Mouse (Mus musculus) spleen, embryonic (tissue): ENCODE measurements around the gene 9130008F23Rik.

Source experiments
- CTCF ChIA-PET: fragments of 350-600 bp; sonication (Branson Sonifier 250); formaldehyde crosslinking; loops from one replicate; lab custom pipeline; 2022; lab: Charles Lee

9130008F23Rik gene

DNA sequence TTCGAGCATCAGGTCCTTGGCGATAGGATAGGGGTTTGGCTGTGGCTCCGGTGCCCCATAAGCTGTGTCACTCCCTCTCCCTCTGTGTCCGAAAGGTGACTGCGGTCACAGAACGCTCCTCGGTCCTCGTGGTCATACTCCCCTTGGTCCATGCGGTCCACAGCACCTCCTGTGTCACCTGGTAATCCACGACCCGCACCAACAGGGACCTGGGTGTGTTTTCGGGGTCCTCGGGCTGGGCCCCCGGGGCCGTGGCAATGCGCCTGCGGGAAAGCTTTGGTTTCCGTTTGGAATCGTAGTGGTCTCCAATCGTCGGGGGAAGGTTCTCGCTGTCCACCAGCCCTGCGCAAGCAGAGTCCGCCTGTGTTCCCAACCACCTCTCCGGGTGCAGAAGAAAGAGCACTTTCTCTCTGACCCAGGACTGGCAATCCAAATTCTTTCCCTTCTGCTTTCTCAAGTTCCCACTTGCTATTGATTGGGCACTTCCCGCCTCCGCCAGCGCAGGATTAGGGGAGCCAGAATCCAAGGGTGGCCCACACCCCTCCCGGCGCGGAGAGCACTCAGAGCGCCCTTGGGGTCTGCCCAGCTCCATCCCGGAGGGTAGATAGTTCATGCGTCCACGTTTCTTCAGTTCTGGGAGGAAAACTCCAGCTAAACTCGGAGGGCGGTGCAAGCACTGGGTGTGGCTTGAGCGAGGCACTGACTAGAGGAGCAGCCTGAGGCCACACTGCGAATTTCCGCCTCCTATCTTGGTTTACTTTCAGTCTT lies at the start of gene 9130008F23Rik:
9130008F23Rik (minus strand) TSS at position 636 of the 768 bp plus-strand sequence.
- CTCF ChIA-PET, result no interaction called here

GRCm38 (mm10) chr17:40915499-40915898 lies 35.1 kb upstream of the 9130008F23Rik start:
- CTCF ChIA-PET, result interaction anchor here (0.6 kb wide), 1 partner anchor 528 kb away, joined by 3 read pairs; no protein-coding TSS in a partner anchor

DNA sequence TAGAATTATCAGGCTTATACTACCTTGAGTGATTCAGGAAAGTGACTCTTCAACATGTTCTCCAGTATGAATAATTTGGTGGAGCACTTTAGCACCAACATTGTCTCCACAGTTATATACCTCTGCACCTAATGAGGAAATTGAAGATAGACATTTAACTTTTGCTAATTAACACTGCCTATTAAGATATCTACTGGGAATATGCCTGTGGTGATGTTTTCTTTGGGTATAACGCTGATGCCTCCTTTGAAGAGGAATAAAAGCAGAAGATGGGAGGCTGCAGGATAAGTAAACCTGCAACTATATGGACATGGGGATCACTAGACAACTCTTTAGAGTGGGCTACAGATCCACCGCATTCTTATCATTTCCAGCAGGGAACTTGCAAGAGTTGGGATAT lies 33.9 kb upstream of the 9130008F23Rik start, which contains the start of gene Glyatl3:
Glyatl3 (minus strand) TSS at position 101 of the 400 bp plus-strand sequence.
- CTCF ChIA-PET, result no interaction called here

- CTCF ChIA-PET, result no interaction called here
Observed at GRCm38 (mm10) chr17:40904721-40905154, 24.4 kb upstream of the 9130008F23Rik start.

GRCm38 (mm10) chr17:40904056-40904597 lies 23.8 kb upstream of the 9130008F23Rik start:
- CTCF ChIA-PET, result no interaction called here

- CTCF ChIA-PET, result no interaction called here
Observed at GRCm38 (mm10) chr17:40903345-40903744, 23.0 kb upstream of the 9130008F23Rik start.

GRCm38 (mm10) chr17:40899783-40900363 lies 19.5 kb upstream of the 9130008F23Rik start:
- CTCF ChIA-PET, result no interaction called here

DNA sequence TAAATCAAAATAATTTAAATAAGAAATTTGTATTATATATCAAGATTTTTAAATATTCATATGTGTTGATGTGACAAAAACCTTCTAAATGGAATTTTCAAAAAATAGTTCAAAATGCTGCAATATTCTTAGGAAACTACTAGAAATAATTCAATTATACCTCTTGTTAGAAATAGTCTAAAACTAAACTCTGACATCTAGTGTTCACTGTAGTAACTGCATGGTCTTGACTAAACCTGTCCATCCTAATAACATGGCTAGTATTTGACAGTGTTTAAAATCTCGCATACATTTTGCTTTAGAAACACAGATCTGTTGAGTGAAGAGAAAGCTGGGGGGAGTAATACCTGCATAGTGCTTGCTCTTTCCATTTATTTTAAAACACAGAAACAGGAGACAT lies 16.5 kb upstream of the 9130008F23Rik start:
- CTCF ChIA-PET, result no interaction called here

- CTCF ChIA-PET, result no interaction called here
Observed at GRCm38 (mm10) chr17:40887849-40888536, 7.6 kb upstream of the 9130008F23Rik start.

GRCm38 (mm10) chr17:40885155-40885554 lies 4.8 kb upstream of the 9130008F23Rik start:
- CTCF ChIA-PET, result no interaction called here

DNA sequence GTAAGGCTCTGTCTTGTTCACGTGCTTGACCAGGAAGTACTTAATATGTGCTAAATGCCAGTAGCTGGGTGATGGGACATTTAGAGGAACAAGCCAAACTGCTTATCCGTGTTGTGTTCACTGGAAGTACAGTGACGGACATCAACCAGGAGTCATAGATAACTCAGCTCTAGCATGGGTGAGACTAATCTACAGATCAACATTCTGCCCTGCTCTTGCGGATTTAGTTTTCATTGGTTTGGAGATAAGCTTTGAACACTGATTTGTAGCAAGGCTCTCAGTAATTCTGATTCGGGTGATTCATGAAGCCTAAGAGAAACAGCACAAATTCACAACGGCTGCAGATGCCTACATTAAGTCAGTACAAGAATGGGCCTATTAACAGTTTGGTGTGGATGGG lies 1.8 kb upstream of the 9130008F23Rik start:
- CTCF ChIA-PET, result no interaction called here

- CTCF ChIA-PET, result no interaction called here
Observed at GRCm38 (mm10) chr17:40879528-40879923, 833 bp downstream of the 9130008F23Rik start.

DNA sequence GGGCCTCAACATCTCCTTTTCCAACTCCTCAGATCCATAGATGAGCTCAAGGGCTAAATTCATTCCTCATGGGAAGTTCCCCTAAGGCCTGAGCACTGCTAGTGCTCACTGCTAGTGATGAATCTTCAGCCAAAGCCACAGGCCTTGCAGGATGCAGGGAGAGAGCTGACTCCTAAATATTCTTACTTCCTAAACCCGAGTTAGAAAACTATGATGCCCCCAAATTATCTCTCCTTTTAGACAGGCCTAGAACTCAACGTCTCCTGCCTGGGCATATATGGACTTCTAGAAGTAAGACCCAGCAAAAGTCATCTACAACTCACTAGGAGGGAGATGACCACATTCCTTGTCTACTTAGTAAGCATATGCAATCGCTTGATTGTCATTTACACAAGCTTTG lies 2.6 kb downstream of the 9130008F23Rik start:
- CTCF ChIA-PET, result interaction anchor here (0.5 kb wide), 1 partner anchor 17 kb away, joined by 3 read pairs; no protein-coding TSS in a partner anchor

DNA sequence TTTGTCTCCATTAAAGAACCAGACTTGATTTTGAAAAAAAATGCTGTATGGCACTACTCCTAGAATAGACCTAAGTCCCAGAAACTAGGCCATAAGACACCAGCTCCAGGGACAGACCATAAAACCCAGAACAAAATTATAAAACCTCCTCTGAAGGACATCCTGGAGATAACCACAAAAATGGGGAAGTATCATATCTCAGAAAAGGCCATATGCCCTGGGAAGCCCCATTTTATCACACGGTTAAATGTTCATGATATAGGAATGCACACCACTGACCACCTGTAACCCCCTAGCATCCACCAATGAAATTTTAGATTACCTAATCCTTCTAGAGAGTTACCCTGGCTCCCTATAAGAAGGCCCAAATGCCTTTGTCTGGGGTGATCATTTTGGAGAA lies 4.8 kb downstream of the 9130008F23Rik start:
- CTCF ChIA-PET, result no interaction called here

- CTCF ChIA-PET, result no interaction called here
Observed at GRCm38 (mm10) chr17:40874701-40875100, 5.7 kb downstream of the 9130008F23Rik start.

GRCm38 (mm10) chr17:40873582-40874011 lies 6.8 kb downstream of the 9130008F23Rik start:
- CTCF ChIA-PET, result no interaction called here

- CTCF ChIA-PET, result no interaction called here
Observed at GRCm38 (mm10) chr17:40872626-40873025, 7.7 kb downstream of the 9130008F23Rik start.

DNA sequence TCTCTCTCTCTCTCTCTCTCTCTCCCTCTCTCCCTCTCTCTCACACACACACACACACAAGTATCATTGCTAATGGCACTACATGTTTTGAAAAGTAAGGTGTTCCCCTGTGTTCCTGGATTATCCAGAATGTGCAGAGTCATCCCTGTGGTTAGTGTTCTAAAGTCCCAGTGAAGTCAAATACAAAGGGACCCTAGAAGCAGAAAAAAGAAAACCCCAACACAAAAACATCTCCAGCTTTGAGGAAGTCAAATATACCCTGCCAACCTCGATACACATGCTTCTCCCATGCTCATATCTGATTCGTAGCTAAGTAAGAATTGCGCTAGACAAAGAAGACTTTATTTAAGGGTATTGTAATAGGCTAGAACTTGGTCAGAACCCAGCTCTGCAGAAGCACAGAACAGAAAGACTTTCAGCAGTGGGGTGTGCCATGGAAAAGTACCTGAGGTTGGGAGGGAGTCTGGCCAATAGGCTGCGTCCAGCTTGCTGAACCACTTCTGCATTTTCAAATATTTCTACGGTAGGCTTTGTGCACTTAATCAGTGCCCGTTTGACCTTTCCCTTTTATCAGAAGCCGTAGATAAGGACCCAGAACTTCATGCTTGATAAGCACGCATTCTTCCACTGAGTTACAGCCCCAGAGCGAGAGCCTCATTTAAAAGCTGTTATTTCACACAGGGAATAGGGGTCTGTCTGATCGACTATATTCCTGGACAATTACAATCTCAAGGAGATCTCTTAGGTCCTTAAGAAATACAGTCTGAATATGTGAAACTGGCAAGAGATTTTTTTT lies 11.2 kb downstream of the 9130008F23Rik start:
- CTCF ChIA-PET, result no interaction called here

DNA sequence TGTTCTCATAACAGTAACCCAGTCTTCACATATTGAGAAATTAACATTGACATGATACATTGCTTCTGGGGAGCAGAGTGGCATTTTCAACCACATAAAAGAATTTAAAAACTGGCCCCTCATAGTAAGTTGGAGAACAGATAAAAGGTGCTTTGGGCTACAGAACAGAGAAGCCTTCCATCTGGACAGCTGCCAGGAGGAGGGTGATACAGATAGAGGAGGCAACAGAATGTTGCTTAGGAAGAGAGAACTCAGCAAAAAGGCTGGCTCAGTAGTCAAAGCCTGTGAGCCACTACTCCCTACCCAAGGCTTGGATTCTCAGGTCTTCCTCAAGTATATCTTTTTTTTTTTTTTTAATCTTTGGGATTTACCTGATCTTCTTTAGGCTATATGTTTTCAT lies 25.3 kb downstream of the 9130008F23Rik start:
- CTCF ChIA-PET, result no interaction called here

DNA sequence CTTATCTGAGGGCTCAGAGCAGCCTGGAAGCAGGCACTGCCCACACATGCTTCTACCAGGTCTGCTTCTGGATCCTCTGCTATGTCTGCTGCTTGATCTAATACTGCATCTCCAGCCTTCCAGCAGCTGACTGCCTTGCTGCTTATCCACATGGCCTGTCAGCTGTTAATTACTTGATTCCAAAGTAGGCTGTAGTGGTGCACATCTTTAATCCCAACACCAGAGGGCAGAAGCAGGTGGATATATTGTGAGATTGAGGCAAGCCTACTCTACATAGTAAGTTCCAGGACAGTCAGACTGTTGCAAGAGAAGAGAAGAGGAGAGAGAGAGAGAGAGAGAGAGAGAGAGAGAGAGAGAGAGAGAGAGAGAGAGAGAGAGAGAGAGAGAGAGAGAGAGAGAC lies 43.1 kb downstream of the 9130008F23Rik start:
- CTCF ChIA-PET, result no interaction called here

GRCm38 (mm10) chr17:40831870-40832269 lies 48.5 kb downstream of the 9130008F23Rik start:
- CTCF ChIA-PET, result interaction anchor here (0.8 kb wide), 1 partner anchor 322 kb away, joined by 6 read pairs; no protein-coding TSS in a partner anchor
